Mouse (Mus musculus) lung, postnatal 25 days (tissue): ENCODE data around the gene Cfap99.

Source experiments
- DNase-seq: peaks from one replicate; pipeline ENCODE4 v3.0.0; 2022; ENCODE audit warnings: low spot score

Gene Cfap99

DNA sequence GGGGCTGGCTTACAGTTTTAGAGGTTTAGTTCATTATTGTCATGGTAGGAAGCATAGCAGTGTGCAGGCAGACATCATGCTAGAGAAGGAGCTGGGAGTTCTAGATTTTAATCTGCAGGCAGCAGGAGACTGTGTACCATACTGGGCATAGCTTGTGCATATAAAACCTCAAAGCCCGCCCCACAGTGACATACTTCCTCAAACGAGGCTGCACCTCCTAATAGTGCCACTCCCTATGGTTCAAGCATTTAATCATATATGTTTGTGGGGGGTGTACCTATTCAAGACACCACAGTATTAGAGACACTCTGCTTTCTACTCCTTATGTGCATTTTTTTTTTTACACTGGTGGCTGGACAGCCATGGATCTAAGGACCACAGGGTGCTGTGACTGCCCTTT, 41.7 kb downstream of the Cfap99 start:
- DNase-seq, result no peak

- no peak for DNase-seq
Observed at GRCm38 (mm10) chr5:34334081-34334480, 45.7 kb downstream of the Cfap99 start.

DNA sequence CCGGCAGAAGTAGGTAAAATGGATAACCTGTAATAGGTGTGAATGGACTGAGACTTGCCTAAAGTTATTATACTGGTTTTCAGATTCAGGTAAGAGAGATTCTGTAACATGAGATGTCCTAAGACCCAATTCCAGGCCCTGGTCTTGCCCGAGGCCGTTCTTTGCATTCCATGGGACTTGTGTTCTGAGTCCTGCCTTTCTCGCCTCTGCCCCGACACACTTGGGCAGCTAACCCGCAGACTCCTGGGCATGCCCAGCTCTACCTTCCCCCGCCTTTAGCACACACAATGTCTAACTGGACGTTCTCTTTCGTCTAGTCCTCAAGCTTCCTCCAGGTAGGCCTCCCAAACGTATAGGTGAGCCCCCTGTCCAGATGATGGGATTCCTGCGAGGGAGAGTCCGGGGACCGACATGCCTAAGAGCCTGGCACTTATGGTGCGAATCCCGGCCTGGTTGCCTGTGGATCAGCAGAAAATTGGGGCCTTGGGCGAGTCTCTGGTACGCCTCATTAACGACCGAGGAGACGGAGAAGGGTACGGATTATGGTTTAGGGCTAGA, 47.2 kb downstream of the Cfap99 start:
- DNase-seq, result no peak

DNA sequence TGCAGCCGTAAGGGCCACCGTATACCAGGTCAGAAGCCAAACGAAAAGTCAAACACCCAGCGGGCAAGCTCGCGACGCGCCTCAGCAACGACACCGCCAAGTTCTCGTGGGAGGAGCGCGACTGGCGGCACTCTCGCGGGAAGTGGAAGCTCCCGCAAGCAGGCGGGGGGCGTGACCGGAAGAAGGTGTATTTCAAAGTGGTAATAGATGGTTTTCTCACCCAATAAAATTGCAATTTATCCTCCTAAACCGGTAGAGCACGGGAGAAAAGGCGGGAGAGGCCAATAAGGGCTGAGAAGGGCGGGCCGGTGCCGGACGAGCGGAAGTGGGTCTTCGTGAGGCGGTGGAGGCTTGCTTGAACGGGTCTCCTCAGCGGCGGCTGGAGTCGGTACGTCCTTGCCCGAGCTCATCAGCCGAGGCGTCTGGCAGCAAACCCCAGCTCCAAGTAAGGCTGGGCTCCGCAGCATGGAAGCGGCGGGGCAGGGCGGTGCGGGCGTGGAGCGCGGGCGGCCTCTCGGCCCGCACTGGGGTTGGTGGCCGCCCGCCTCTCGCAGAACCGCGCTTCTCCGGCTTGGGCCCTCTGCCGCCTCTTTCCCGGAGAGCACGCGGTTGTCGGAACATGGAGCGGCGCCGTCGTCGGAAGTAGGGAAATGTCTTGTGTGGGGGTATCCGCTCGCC, 47.8 kb downstream of the Cfap99 start, which contains the start of gene Rnf4:
Rnf4 (plus strand) TSS at position 193 of the 678 bp plus-strand sequence.
- peak; percentile 99 for DNase-seq

DNA sequence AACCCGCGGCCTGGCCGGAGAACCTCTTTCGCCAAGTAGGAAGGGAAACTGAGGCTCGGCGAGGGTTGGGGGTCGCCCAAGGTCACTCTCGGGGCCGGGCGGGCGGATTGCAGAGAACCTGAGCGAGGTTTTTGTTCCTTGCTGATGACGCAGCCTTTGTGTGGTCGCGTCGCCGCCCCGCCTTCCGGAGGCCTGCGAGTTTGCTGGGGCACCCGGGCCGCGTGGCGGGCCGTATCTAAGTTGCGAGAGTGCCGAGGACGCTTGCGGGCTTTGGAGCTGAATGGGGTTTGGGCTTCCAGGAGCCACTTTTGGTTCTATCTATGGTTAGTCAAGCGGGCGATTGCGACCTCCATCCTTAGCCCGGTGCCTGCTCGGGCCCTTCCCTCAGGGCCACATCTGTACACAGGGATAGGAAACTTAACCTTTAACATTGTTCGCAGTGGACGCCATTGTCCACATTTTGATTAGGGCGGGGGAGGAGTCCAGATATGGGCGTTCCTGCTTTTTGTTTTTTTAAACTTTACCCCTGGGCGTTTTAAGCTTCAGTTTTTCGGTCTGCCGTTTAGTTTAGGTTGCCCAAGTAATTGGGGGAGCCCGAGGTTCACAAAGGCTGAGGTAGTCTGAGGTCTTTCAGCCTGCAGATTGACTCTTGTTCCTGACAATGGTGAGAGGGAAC, 48.5 kb downstream of the Cfap99 start:
- peak; percentile 58 for DNase-seq

DNA sequence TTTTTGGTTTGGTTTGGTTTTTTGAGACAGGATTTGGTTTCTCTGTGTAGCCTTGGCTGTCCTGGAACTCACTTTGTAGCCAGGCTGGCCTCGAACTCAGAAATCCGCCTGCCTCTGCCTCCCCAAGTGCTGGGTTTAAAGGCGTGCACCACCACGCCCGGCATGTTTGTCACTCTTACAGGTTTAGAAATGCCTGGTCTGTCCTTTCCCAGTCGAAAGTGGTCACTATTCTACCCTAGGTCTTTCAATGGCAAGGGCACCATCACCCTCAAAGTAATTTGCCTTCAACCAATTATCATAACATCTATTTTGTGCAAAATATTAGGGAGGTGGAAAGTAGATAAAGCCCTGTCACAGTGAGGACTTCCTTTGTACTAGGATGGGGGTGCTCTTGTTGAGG, 51.8 kb downstream of the Cfap99 start:
- DNase-seq, result no peak

DNA sequence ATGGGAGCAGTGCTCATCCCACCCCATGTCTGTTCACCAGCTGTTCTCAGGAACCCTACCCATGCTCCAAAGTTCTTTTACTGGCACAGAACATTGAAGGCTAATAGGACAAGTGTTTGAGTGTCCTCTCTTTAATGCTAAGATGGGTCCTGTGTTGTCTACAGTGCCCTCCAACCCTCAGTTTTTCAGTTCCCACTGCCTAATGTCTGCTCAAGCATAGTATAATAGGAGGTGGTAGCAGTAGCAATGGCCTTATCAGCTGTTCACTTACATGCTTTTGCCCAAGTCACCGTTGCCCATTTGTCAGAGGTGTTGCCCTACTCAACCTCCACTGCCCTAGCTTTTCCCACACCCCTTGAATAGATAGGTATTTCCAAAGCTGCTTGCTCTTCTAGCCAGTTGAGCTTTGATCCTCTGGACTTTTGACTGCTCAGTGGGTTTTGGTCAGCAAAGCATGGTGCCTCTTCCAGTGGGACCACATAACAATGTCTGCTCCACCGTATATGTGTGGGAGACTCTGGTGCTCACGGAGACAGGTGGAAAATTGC, 63.8 kb downstream of the Cfap99 start:
- DNase-seq, result no peak

GRCm38 (mm10) chr5:34360261-34360660, 71.9 kb downstream of the Cfap99 start:
- DNase-seq, result no peak

DNA sequence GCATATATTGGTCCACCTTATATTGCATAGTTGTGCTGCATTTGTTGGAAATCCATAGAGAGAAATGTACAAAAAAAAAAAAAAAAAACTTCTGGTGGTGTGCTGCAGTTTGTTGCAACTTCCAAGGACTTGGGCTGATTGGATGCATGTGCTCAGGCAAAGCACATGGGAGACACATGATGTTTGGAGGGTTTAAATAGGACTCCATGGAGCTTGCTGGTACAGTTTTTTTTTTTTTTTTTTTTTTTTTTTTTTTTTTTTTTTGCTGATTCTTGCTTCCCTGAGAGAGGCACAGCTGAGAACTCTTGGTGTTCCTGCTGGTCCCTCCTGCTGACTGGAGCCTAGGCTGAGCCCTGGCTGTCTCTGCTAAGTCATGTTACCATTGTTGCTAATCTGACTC, 74.7 kb downstream of the Cfap99 start:
- no peak for DNase-seq

DNA sequence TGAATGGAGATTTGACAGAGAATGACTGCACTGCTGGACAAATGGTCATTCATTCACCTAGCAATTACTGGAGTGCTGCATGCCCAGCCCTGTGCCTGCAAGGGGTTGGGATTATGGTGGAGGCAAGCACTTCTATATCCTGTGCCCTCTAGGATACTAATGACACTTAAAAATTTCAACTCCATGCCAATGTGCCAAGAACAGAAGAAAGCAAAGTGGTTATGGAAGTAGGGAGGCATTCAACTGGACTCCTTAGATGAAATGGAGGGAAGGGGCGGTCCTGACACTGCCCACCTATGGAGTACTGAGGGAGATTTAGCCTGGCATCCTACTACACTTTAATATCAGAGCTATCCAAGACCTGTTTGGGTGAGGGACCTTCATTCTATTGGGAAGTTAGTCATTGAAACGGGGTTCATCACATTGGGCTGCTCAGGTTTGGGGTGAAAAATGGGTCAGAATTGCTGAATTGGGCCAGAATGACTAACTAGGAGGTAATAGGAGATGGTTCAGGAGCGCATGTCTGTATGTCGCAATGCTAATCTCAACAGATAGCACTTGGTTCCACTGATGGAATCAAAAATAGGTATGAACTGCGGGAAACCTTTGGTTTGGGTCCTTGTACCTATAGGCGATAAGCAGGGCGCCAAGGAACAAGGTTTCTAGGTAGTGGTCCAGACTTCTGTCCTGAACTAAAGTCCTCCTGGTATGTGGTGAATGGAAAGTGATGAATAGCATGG, 80.3 kb downstream of the Cfap99 start:
- DNase-seq, result peak; percentile 2

- peak; percentile 97 for DNase-seq
Observed at GRCm38 (mm10) chr5:34369341-34370021, 81.1 kb downstream of the Cfap99 start, which contains the start of gene Fam193a. TSS of gene Fam193a (plus strand) at chr5:34369933.

DNA sequence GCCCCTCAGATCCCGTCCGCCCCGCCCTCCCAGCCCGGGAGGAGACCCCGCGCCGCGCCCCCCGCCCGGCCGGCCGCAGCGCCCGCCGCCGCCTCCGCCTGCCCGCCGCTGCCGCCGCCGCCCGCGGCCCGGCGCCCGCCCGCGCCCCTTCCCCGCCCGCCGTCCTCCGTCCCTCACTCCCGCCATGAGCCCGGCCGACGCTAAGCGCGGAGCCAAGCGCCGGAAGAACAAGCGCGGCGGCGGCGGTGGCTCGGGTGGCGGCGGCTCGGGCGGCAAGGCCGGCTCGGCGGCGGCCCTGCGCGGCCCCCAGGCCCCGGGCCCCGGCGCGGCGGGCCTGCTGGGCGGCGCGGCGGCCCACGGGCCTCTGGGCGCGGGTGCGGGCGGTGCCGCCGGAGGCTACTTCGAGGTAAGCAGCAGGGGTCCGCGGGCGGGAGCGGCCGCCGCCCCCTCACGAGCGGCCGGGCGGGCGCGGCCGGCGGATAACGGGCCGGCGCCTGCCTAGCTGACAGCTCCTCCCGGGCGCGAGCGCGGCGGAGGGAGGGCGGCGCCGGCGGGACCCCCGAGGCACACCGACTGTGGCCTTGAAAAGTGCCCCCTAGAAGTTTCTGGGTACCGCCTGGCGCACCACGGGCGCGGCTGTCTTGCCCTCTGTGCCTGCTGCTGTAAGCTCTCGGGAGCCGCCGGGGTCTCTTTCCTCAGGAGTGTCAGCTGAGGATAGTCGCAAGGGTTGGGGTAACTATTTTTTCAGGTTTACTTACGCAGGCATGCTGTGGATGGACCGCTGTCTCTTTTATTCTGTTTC, 81.8 kb downstream of the Cfap99 start:
- DNase-seq, result peak; percentile 2

DNA sequence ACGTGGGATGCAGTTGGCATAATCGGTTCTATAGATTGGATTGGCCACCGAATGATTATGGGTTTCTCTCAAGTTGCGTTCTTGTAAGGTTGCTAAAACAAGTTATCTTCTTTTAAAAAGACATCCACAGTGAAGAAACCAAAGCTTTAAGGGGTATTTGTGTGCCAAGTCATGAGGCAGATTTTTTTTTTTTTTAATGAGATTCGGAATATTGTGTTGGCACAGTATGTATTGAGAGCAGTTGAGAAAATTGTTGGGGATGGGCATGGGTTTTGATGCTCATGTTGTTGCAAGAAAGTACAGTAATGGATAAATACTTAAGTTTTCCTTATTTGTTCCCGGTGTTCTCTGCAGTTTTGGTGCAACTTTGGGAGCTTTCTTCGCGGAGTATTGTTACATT, 82.4 kb downstream of the Cfap99 start:
- no peak for DNase-seq

GRCm38 (mm10) chr5:34372141-34372540, 83.7 kb downstream of the Cfap99 start:
- DNase-seq, result no peak

GRCm38 (mm10) chr5:34372541-34372940, 84.1 kb downstream of the Cfap99 start:
- DNase-seq, result no peak
